Mouse (Mus musculus) left cerebral cortex, postnatal 4 days (tissue): ENCODE results near the gene Fam83e. TPM values are rescaled to one million over a fixed set of nuclear protein-coding genes. Genes with fewer than 3 reads are reported as not detected.

Experiments
- DNase-seq: peaks from one replicate; pipeline ENCODE4 v3.0.0-alpha.2; 2022
- intact Hi-C: fragments of 180-260 bp; cut with DNase I; formaldehyde crosslinking; loops from one replicate; pipeline ENCODE4 v1.15.1; 2025
- total RNA-seq, 2 experiments: library from RNA; stranded (reverse); gene quantifications; 2 replicates each; pipeline ENCODE4 v1.2.3; 2021

Fam83e gene
- total RNA-seq, result 1 to 10 TPM in 1 of 2 experiments, under 1 TPM in 1; 0.62 to 1.1 TPM

GRCm38 (mm10) chr7:45720413-45721233 is at the start of gene Fam83e:
Gene Fam83e, plus strand, starts transcription at chr7:45721212.
- intact Hi-C loops, result loop anchor here (5.0 kb wide), 1 partner anchor 77 kb away; no protein-coding TSS in a partner anchor
- DNase-seq, result no peak

GRCm38 (mm10) chr7:45677627-45678295 is 43.3 kb upstream of the Fam83e start:
- intact Hi-C loops, result no loop called here
- DNase-seq, result no peak

DNA sequence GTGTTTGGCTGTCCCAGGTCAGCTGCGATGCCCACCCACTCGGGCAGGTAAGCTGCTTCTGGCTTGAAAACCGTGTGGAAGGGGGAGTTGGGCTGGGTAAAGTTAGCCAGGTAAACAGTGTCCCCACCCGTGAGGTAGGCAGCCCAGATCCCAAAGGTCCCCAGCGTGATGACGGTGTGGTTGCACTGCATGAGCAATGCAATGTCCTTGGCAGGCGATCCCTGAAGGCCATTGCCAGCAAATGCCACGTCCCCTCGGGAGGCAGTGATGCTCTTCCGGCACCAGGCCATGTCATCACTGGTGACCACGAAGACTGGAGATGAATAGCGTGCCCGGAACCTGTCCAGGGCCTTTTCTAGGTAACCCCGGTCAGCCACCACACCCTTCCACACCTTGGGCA is 42.5 kb upstream of the Fam83e start:
- DNase-seq, result no peak
- intact Hi-C loops, result no loop called here

- no peak for DNase-seq
- intact Hi-C loops, result loop anchor here (10.0 kb wide), 1 partner anchor 85 kb away; no protein-coding TSS in a partner anchor
Observed at GRCm38 (mm10) chr7:45679966-45680621, 40.9 kb upstream of the Fam83e start.

- intact Hi-C loops, result loop anchor here (10.0 kb wide), 1 partner anchor 86 kb away; no protein-coding TSS in a partner anchor
- no peak for DNase-seq
Observed at GRCm38 (mm10) chr7:45681046-45681736, 39.8 kb upstream of the Fam83e start.

- intact Hi-C loops, result loop anchor here (10.0 kb wide), 1 partner anchor 88 kb away; no protein-coding TSS in a partner anchor
- DNase-seq, result peak; percentile 94
Observed at GRCm38 (mm10) chr7:45682144-45683126, 38.6 kb upstream of the Fam83e start.

DNA sequence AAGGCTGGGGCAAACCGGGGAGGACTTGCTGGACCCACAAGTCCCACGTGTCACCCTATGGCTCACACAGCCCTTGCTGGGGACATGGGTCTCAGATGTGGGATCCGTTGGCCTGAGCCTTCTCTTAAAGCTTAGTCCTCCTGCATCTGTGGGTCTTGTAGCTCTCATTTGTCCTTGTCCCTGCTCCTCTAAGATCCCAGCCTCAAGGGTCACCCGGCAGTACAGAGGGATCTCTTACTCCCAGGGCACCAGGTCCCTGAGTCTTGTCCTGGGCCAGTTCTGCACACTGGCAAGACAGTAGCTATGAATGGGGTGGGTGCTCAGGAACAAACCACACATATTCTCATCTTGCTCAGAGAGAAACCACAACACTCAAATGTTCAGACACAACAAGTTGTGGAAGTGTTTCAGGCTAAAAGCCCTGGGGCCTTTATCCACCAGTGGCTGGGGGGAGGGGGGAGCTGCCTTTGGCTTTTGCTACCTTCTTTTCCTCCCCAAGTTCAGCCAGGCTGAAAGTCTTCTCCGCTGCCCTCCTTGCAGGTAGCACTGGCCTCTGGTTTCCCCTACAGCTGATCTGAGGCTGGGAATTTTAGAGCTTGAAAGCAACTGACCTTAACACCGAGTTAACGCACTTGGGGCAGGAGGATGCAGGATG is 37.5 kb upstream of the Fam83e start, which contains the start of gene Ntn5:
Gene Ntn5, plus strand, starts transcription at position 627 of the 655 bp plus-strand sequence.
- intact Hi-C loops, result loop anchor here (10.0 kb wide), 1 partner anchor 89 kb away; no protein-coding TSS in a partner anchor
- DNase-seq, result no peak

- intact Hi-C loops, result loop anchor here (10.0 kb wide), 1 partner anchor 91 kb away; no protein-coding TSS in a partner anchor
Observed at GRCm38 (mm10) chr7:45685811-45686210, 35.2 kb upstream of the Fam83e start.

GRCm38 (mm10) chr7:45686841-45687240 is 34.2 kb upstream of the Fam83e start:
- DNase-seq, result no peak
- intact Hi-C loops, result loop anchor here (10.0 kb wide), 1 partner anchor 92 kb away; no protein-coding TSS in a partner anchor

More at GRCm38 (mm10) chr7:45685811-45686210, 35.2 kb upstream of the Fam83e start:
- DNase-seq, result no peak

GRCm38 (mm10) chr7:45689099-45689498 is 31.9 kb upstream of the Fam83e start:
- intact Hi-C loops, result loop anchor here (10.0 kb wide), 1 partner anchor 94 kb away; no protein-coding TSS in a partner anchor
- DNase-seq, result no peak

DNA sequence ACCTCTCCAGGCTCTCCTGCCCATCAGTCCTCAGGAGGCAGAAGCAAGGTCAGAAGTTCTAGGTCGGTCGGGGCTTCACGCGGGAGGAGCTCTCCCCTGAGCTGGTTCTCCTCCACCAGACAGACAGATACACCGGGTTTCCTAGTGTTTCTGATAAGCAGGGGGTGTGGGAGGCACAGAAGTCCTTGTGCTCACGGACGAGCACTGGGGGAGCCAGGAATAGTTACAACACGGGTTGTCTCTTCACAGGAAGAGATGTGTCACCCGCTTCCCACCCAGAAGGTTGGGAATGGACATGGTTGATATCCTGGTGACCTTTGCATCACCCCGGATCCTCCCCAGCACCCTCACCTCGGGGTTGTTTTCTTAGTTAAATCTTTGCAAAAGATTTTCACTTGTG is 31.2 kb upstream of the Fam83e start:
- intact Hi-C loops, result loop anchor here (10.0 kb wide), 1 partner anchor 95 kb away; no protein-coding TSS in a partner anchor
- DNase-seq, result no peak

- intact Hi-C loops, result no loop called here
- DNase-seq, result no peak
Observed at GRCm38 (mm10) chr7:45692364-45692763, 28.6 kb upstream of the Fam83e start.

GRCm38 (mm10) chr7:45693921-45694591 is 27.0 kb upstream of the Fam83e start, which contains the start of gene Sec1:
Gene Sec1, minus strand, starts transcription at chr7:45694402.
- intact Hi-C loops, result no loop called here
- no peak for DNase-seq

DNA sequence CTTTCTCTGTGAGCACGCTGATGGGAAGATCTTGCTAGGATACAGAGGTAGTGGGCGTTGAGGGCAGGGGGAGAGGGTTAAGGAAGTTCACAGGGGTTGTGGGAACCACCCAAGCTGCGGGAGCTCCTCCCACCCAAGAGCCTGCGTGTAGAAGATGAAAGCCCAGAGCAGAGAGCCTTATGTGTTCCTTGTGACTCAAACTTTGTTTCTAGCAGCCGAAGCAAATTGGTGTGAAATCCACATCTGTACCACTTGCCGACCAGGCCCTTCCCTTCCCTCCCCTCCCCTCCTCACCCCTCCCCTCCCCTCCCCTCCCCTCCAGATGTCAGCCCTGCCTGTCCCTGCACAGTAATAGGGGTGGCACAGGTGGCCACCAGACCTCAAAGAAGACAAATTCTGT is 25.9 kb upstream of the Fam83e start:
- DNase-seq, result no peak
- intact Hi-C loops, result no loop called here

GRCm38 (mm10) chr7:45697894-45698293 is 23.1 kb upstream of the Fam83e start:
- DNase-seq, result no peak

DNA sequence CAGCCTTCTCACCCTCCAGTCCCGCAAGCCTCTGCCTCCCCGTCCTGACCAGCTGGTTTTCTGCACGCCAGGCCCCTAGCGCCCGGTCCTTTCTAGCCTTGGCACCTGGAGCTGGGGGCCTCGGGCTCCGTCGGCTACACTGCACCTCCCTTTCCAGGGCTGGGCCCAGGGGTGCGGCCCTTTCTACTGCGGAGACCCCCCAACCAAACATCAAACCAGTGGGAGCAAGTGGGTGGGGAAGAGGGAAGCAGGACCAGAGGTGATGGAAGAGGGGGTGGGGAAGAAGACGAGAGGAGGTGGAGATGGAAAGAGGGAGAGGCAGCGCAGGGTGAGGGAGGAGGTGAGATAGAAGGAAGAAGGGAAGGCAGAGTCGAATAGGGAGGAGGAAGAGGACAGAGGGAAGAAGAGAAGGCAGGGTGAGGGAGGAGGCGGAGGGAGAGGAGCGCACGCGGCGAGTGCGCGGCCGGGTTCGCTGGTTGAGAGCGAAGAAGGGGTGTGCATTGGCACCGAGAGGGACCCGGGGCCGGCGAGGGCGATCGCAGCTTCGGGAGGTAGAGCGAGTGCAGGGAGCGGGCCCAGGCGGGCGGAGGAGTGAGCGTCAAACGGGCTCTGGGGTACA is 21.4 kb upstream of the Fam83e start, which contains the start of gene Car11:
Gene Car11, plus strand, starts transcription at position 321 of the 619 bp plus-strand sequence.
- no peak for DNase-seq
- intact Hi-C loops, result loop anchor here (5.0 kb wide), 1 partner anchor 57 kb away; no protein-coding TSS in a partner anchor

More at GRCm38 (mm10) chr7:45697894-45698293, 23.1 kb upstream of the Fam83e start:
- intact Hi-C loops, result no loop called here
